Mouse (Mus musculus) adrenal gland, postnatal 0 days (tissue): Measurements from ENCODE around the gene Evc. TPM values are rescaled to one million over a fixed set of nuclear protein-coding genes. Genes with fewer than 3 reads are reported as not detected.

ENCODE experiments used
- polyA plus RNA-seq: library from polyadenylated mRNA; unstranded; fragments of >200 nt; fragmentation: Nextera tagmentation; extraction: Ambion mirVana; gene quantifications from 2 replicates; pipeline ENCODE4 v1.2.1, GENCODE M21; 2015

Gene Evc
- polyA plus RNA-seq, result 5.9 and 6.7 TPM in 2 replicates

GRCm38 (mm10) chr5:37336485-37337105 is at the start of gene Evc:
TSS of gene Evc (minus strand) at chr5:37336894.

GRCm38 (mm10) chr5:37338288-37338687 is 1.6 kb upstream of the Evc start, which contains the start of gene Evc2:
TSS of gene Evc2 (plus strand) at chr5:37338499.

GRCm38 (mm10) chr5:37241651-37242151 is 95.0 kb downstream of the Evc start, which contains the start of gene Crmp1:
TSS of gene Crmp1 (plus strand) at chr5:37241940.

Other genes starting within 250 kb of the Evc start
- gene Crmp1, start 95.0 kb downstream of the Evc start, polyA plus RNA-seq, result 41.7 and 105 TPM in 2 replicates
- gene Evc2, start 1.6 kb upstream of the Evc start, polyA plus RNA-seq, result 9.6 and 12.2 TPM in 2 replicates